Mouse (Mus musculus): ENCODE data around the gene Rassf3. TPM values are rescaled to one million over a fixed set of nuclear protein-coding genes. Genes with fewer than 3 reads are reported as not detected.

Gene Rassf3
- total and polyA plus RNA-seq, 2 experiments from 2014 or later, result 23.4 to 27.9 TPM

- Histone ChIP-seq H3K4me3 (ENCODE audit: low read depth, low read length) (no peak overlapping the region), H3K9me3 (replicated peaks; ENCODE audit: control insufficient read depth, low read length) (0 out of 2 replicates have a peak, but pooled peaks cover 4% of the 10 kb centered on the region), H3K4me1 (ENCODE audit: control insufficient read depth, insufficient read depth) (no peaks in the 10 kb centered on the region), H3K4me2 (ENCODE audit: low read depth, low read length) (no peak overlapping the region), H3K27me3 (ENCODE audit: control insufficient read depth, insufficient read depth, low read length) (no peaks in the 10 kb centered on the region), H3K9ac (replicated peaks; ENCODE audit: low read depth, low read length) (no peak overlapping the region), H3K36me3 (replicated peaks; ENCODE audit: control insufficient read depth, insufficient read depth, low read length) (peaks cover 91% of the 10 kb centered on the region), H3K27ac (ENCODE audit: low read depth) (no peak overlapping the region)
- no peak for ATAC-seq (ENCODE audit: insufficient read depth, low read depth)
- DNase-seq (ENCODE audit: low spot score), result no peak
- TF ChIP-seq CTCF (IDR thresholded peaks at IDR 0.05; ENCODE audit: low read depth), result no peak
- no peak for TF ChIP-seq EP300 (IDR thresholded peaks at IDR 0.05; ENCODE audit: low read depth)
- WGBS, result 95% methylated on average over 3 of the region's 3 CpGs
Measured at GRCm38 (mm10) chr10:121379387-121379786, 96.8 kb downstream of the Rassf3 start.

GRCm38 (mm10) chr10:121376530-121377271 is 99.4 kb downstream of the Rassf3 start:
- Histone ChIP-seq H3K4me1 (ENCODE audit: control insufficient read depth, insufficient read depth) (no peaks in the 10 kb centered on the region), H3K27ac (ENCODE audit: low read depth) (no peak overlapping the region), H3K9ac (replicated peaks; ENCODE audit: low read depth, low read length) (no peak overlapping the region), H3K4me3 (ENCODE audit: low read depth, low read length) (no peak overlapping the region), H3K9me3 (replicated peaks; ENCODE audit: control insufficient read depth, low read length) (0 out of 2 replicates have a peak, but pooled peaks cover 4% of the 10 kb centered on the region), H3K27me3 (ENCODE audit: control insufficient read depth, insufficient read depth, low read length) (no peaks in the 10 kb centered on the region), H3K4me2 (ENCODE audit: low read depth, low read length) (no peak overlapping the region), H3K36me3 (replicated peaks; ENCODE audit: control insufficient read depth, insufficient read depth, low read length) (peaks cover 79% of the 10 kb centered on the region)
- DNase-seq (ENCODE audit: low spot score) (no peak), ATAC-seq (ENCODE audit: insufficient read depth, low read depth) (no peak)
- no peak for TF ChIP-seq CTCF (IDR thresholded peaks at IDR 0.05; ENCODE audit: low read depth)
- 90% methylated on average over 24 of the region's 24 CpGs for WGBS

GRCm38 (mm10) chr10:121375649-121376493 is 100.3 kb downstream of the Rassf3 start:
- Histone ChIP-seq H3K9me3 (replicated peaks; ENCODE audit: control insufficient read depth, low read length) (0 out of 2 replicates have a peak, but pooled peaks cover 4% of the 10 kb centered on the region), H3K4me1 (ENCODE audit: control insufficient read depth, insufficient read depth) (no peaks in the 10 kb centered on the region), H3K27ac (ENCODE audit: low read depth) (no peak overlapping the region), H3K4me3 (ENCODE audit: low read depth, low read length) (no peak overlapping the region), H3K27me3 (ENCODE audit: control insufficient read depth, insufficient read depth, low read length) (no peaks in the 10 kb centered on the region), H3K4me2 (ENCODE audit: low read depth, low read length) (no peak overlapping the region), H3K36me3 (replicated peaks; ENCODE audit: control insufficient read depth, insufficient read depth, low read length) (peaks cover 76% of the 10 kb centered on the region), H3K9ac (replicated peaks; ENCODE audit: low read depth, low read length) (no peak overlapping the region)
- ATAC-seq (ENCODE audit: insufficient read depth, low read depth), result no peak
- WGBS, result 77% methylated on average over 24 of the region's 24 CpGs
- no peak for DNase-seq (ENCODE audit: low spot score)
- TF ChIP-seq CTCF (IDR thresholded peaks at IDR 0.05; ENCODE audit: low read depth), result no peak
- no peak for TF ChIP-seq EP300 (IDR thresholded peaks at IDR 0.05; ENCODE audit: low read depth)

- H3K4me1 ChIP-seq (ENCODE audit: control insufficient read depth, insufficient read depth), result no peaks in the 10 kb centered on the region
- 0 out of 2 replicates have a peak, but pooled peaks cover 4% of the 10 kb centered on the region for H3K9me3 ChIP-seq (replicated peaks; ENCODE audit: control insufficient read depth, low read length)
- H3K4me2 ChIP-seq (ENCODE audit: low read depth, low read length), result no peak overlapping the region
- DNase-seq (ENCODE audit: low spot score) (no peak), ATAC-seq (ENCODE audit: insufficient read depth, low read depth) (peak; percentile 11; the same call in 1 of the 2 replicates)
- H3K4me3 ChIP-seq (ENCODE audit: low read depth, low read length), result no peak overlapping the region
- no peaks in the 10 kb centered on the region for H3K27me3 ChIP-seq (ENCODE audit: control insufficient read depth, insufficient read depth, low read length)
- peaks cover 68% of the 10 kb centered on the region for H3K36me3 ChIP-seq (replicated peaks; ENCODE audit: control insufficient read depth, insufficient read depth, low read length)
- H3K27ac ChIP-seq (ENCODE audit: low read depth), result no peak overlapping the region
- no peak overlapping the region for H3K9ac ChIP-seq (replicated peaks; ENCODE audit: low read depth, low read length)
- WGBS, result 79% methylated on average over 17 of the region's 17 CpGs
- no peak for TF ChIP-seq EP300 (IDR thresholded peaks at IDR 0.05; ENCODE audit: low read depth)
- TF ChIP-seq CTCF (IDR thresholded peaks at IDR 0.05; ENCODE audit: low read depth), result no peak
Measured at GRCm38 (mm10) chr10:121374693-121375620, 101.2 kb downstream of the Rassf3 start.

- H3K4me2 ChIP-seq (ENCODE audit: low read depth, low read length), result no peak overlapping the region
- no peaks in the 10 kb centered on the region for H3K9me3 ChIP-seq (replicated peaks; ENCODE audit: control insufficient read depth, low read length)
- no peak overlapping the region for H3K9ac ChIP-seq (replicated peaks; ENCODE audit: low read depth, low read length)
- ATAC-seq (ENCODE audit: insufficient read depth, low read depth), result no peak
- 87% methylated on average over 12 of the region's 12 CpGs for whole genome bisulfite sequencing
- TF ChIP-seq CTCF (IDR thresholded peaks at IDR 0.05; ENCODE audit: low read depth) (no peak), EP300 (IDR thresholded peaks at IDR 0.05; ENCODE audit: low read depth) (no peak)
- peaks cover 59% of the 10 kb centered on the region for H3K36me3 ChIP-seq (replicated peaks; ENCODE audit: control insufficient read depth, insufficient read depth, low read length)
- no peak overlapping the region for H3K27ac ChIP-seq (ENCODE audit: low read depth)
- no peak for DNase-seq (ENCODE audit: low spot score)
- no peaks in the 10 kb centered on the region for H3K4me1 ChIP-seq (ENCODE audit: control insufficient read depth, insufficient read depth)
- no peak overlapping the region for H3K4me3 ChIP-seq (ENCODE audit: low read depth, low read length)
- H3K27me3 ChIP-seq (ENCODE audit: control insufficient read depth, insufficient read depth, low read length), result no peaks in the 10 kb centered on the region
Measured at GRCm38 (mm10) chr10:121374013-121374412, 102.1 kb downstream of the Rassf3 start.
